Mouse (Mus musculus) heart, adult 2 months (tissue): ENCODE measurements around the gene Slc5a8.

Experiments
- CTCF ChIP-seq: fragments of 200-600 bp; IDR thresholded peaks from 2 replicates; pipeline ENCODE4 v1.8.1; 2022; ENCODE audit warnings: antibody characterized with exemption, mild to moderate bottlenecking, moderate library complexity
- EP300 ChIP-seq: fragments of 200-500 bp; IDR thresholded peaks from 2 replicates; pipeline ENCODE4 v1.6.1; 2011; ENCODE audit warnings: low read depth, low read length, control low read depth; ENCODE audit not compliant: insufficient read depth

DNA sequence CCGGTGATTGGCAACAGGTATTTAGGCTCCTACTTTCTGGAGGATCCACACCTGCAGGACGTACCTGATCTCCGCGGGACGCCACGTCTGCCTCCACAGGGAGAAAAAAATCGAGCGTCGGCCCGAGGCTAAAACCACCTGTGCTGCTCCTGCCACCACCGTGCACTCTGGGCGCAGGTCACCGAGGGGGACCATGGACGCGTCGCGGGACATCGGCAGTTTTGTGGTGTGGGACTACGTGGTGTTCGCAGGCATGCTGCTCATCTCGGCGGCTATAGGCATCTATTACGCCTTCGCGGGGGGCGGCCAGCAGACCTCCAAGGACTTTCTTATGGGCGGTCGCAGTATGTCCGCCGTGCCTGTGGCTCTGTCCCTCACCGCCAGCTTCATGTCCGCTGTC, 322 bp downstream of the Slc5a8 start:
- no peak for TF ChIP-seq EP300
- TF ChIP-seq CTCF: no peak
